Mouse (Mus musculus) adrenal gland, adult 18-20 months (tissue): ENCODE data around the gene Gal. TPM values are rescaled to one million over a fixed set of nuclear protein-coding genes. Genes with fewer than 3 reads are reported as not detected.

ENCODE experiments used
- DNase-seq, 2 experiments: peaks; one replicate each; pipeline ENCODE4 v3.0.0; 2021 to 2022; ENCODE audit warnings: low spot score in 2 of 2
- long read RNA-seq, 2 experiments: library from polyadenylated mRNA; stranded (forward); transcript quantifications; one replicate each; pipeline ENCODE4 v2.0.0; 2021
- total RNA-seq, 2 experiments: library from RNA; stranded (reverse); gene quantifications; 1 replicate in 1 of 2; 2 replicates in 1 of 2; pipeline ENCODE4 v1.2.3; 2021

The Gal gene
- total RNA-seq, result 10 to 100 TPM; 56.8 to 67.0 TPM
- long read RNA-seq, experiment 1, transcript Gal-202 (6 exons, 788 nt), result major isoform, 22 of 24 reads
- long read RNA-seq, experiment 1, partial matches to known transcripts, result 1 of 24 reads
- long read RNA-seq, experiment 1, other reads (novel, unspliced or antisense), result 0 of 24 reads
- long read RNA-seq, experiment 2, transcript Gal-202 (6 exons, 788 nt), result major isoform, 90 of 99 reads
- long read RNA-seq, experiment 2, partial matches to known transcripts, result 5 of 99 reads
- long read RNA-seq, experiment 2, other reads (novel, unspliced or antisense), result 1 of 99 reads

DNA sequence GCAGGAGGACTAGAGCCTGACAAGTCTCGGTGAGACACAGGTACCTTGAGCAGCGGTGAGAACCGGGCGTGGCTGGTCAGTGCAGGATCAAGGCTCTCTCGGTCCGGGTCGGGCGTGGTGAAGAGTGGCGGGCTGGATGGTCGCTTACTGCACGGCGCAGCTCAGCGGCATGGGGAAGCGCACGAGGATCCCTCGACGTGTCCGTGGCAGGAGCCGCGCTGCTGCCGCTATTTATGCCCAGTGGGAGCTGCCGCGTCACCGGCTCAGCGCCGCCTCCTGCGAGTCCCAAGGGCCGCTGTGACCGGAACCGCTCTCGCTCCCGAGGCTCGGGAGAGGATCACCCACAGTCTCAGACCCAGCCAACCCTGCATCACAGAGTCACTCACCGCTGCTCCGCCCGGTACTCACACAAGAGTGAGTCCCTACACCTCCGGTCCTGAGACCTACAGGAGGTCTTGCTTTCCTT, at the start of gene Gal:
Gal (minus strand) TSS at position 277 of the 466 bp plus-strand sequence.
- peak; percentile 36 for DNase-seq

DNA sequence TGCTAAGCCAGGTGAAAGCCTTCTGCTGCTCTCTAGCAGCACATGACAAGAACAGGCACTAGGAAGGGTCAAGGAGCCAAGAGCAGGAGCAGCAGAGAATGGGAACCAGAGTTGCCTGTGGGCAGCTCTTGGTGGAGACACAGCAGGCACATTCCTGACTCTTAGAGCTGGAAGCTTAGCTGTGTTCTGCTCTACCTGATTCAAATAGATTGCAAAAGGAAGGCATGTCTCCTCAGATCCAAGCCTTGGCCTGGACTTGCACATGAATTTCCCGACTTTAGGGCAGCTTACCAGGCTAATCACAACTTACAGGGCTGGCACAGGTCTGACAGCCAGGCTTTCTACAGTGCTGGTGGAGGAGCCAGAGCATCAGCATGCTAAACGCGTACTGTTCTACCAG, 45.6 kb upstream of the Gal start:
- DNase-seq, result no peak

DNA sequence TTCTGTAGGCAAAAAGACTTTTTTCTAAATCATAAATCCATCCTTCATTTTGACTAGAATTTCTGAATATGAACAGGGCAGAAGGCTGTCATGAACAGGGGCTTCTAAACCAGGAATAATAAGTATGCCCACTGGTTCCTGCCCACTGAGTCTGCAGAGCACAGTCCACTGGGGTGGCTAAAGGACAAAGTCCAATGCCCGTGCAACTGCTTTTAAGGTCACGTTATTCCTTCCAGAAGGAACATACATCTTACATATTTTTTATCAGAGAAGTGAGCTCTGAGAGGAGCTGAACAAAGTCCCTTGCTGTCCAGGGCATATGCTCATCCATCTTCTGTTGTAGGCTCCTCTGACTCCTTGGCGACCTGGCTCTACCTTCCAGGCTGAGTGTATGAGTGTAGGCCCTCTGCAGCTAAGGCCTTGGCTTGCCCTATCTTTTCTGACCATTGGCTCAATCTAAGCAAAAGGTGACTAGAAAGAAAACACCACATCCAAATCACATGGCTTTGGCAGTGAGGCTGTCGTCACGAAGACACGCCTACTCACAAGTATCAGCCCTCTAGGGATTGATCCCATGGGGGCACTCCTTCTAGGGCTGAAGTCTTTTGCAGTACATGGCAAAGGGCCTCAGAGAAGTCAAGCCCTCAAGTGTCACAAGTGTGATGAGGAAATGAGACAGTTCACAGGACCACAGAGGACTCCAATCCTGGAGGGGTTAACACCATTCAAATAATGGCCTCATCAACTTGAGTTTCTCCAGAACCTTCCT, 44.2 kb upstream of the Gal start:
- DNase-seq, result no peak

DNA sequence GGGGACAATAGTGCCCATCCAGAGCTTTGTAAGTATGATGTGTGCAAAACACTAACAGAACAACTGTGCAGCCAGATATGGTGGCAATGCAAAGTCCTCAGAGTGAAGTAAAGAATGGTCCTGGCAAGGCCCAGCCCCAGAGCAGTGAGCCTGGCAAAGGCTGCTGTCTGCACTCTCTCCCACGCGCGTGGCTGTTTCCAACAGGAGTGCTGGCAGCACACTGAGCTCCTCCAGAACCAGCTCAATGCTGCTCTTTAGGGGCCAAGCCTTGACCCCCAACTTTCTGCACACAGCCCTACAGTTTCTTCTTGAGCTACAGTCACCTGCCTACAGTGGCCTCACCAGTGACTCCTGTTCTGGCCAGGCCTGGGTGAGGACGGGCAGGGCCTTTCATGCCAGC, 43.4 kb upstream of the Gal start:
- DNase-seq, result no peak

DNA sequence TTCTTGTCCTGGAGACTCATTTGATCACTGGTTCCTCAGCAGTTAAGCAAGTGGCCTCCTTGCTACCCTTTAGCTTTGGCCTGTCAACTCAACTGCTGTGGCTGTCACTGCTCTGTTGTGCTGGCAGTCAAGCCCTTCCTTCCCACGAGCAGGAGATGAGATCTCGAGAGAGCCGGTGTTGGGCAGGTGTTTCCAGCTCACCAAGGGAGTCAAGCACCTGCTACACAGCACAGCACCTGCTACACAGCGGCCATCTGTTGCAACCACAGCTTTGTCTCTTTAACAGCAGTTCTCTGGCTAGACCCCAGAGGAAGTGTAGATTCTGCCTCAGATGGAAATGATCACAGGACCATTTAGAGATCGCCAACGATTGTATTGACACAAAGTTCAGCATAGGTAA, 37.3 kb upstream of the Gal start:
- DNase-seq, result peak in 1 of 2 experiments; percentile 10

DNA sequence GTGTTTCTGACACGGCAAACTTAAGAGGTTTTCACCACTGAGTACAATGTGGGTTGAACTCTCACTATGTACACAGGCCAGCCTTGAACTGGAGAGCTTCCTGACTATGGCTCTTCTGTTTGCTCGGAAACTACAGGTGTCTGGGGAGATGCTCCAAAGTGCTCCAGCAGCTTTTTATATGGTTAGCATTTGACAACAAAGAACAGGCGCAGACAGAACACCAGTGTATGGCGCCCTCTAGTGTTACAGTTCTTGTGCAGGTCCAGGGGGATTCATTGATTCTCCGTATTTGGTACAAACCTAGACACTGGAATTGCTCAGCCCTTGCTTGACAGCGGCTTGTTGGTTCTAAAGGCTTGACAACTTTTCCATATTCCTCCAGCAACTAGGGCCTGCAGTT, 36.8 kb upstream of the Gal start:
- peak; percentile 39 to 48 for DNase-seq

DNA sequence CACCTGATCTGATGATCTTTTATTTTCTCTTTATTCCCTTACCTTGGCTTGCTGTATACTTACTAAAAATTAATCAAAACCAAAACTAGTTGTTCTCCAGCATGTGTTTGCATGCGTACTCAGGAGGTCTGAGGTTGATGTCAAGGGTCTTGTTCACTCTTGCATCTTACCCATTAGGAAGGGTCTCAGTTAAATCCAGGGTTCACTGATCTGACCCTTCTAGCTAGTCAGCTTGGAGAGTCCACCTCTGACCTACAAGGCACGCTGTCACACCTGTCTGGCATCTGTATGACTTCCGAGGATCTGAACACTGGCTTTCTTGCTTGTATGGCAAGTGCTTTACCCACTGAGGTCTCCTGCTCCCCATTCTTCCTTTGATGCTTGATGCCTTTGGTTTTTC, 36.4 kb upstream of the Gal start:
- no peak for DNase-seq

DNA sequence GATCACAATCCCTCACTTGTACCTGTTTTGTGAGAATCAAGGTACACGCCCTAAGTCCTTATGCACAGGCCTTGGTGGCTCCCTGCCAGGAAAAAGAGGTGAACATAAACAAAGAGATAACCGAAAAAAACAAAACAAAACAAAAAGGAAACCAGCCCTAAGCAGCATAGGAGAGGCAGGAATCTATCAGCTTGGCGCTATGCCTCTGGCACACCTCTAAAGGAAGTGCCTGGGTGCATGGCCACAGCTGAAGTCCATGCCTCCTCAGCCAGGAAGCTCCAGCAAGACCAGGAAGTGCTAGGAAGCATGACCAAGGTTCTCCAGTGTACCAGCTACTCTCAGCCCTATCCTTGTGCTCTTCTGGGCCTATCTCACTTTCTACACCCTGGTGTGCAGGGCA, 34.9 kb upstream of the Gal start:
- no peak for DNase-seq

DNA sequence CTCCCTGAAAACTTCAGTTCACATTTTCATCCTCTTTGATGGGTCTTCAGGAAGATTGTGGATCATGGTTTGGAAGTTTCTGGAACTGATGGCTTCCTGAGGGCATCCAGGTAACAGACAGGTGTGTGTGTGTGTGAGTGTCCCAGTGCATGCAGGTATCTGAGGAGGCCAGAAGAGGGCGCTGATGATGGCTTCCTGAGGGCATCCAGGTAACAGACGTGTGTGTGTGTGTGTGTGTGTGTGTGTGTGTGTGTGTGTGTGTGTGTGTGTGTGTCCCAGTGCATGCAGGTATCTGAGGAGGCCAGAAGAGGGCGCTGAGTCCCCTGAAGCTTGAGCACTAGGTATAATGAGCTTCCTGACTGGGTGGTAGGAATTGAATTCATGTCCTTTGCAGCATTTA, 33.0 kb upstream of the Gal start:
- DNase-seq, result no peak

DNA sequence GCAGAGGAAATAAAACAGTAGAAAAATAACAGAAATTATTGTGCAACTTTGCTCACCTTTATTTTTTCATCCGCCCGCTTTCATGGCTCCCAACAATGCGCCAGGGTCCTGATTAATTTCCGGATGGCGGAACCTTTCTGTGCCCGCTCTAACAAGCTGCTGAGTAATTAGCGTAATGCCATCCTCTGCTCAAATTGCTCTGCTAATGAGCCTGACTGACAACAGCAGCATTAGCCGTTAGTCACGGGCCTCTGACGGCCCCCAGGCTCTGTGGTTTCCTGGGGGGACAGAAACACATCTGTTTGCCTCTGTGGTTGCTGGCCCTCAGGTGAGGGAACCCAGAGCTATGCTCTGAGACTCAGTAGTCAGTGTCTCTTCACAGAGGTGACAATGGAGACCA, 26.7 kb upstream of the Gal start:
- DNase-seq, result no peak

DNA sequence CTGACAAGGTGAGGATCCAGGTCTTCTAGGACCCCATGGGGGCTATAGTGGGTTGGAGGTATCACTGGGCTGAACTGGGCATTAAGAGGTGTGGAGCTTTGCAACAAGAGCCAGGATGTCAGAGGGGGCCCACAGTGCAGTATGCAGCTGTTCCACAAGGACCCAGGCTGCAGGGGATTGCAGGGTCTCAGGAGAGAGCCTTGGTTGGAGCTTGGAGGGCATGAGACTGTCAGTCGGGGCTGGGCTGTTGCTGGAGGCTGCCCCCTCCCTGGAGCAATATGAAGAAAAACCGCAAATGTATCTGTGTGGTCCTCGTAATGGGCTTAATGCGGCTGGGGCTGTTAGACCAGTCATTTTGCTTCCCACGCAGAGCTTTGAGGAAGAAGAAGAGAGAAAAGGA, 26.3 kb upstream of the Gal start:
- no peak for DNase-seq

DNA sequence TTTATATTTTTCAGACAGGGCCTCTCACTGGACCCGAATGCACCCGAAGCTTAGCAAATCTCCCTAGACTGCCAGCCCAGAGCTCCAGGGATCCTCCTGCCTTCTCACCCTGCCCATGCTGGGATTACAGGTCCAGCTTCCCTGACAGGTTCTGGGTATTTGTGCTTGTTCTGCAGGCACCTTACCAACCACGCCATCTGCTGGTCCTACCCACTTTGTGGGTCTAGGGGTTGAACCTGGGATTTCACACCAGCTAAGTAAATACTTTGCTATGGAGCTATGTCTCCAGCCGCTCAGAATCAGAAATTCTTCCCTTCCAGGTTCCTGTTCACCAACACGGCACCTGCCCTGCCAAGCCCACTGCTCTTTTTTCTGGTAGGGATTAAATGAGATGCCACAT, 23.6 kb upstream of the Gal start:
- no peak for DNase-seq

DNA sequence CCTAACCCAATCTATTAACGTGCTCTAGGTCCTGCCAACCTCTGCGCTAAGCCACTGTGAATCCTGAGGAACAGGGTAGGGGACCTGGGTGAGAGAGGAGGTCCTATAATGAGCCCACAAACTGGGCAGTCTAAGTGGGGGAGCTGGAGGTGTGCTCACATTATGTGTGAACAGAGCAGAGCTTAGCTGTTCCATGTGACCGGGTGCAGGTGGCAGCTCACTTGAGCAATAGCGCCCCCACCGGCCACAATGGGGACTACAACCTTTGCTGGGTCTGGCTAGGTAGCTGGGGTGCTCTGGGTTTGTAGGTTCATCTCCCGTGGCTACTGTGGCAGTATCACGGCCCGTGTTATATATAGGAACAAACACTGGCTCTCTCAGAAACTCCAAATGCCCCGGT, 22.5 kb upstream of the Gal start:
- DNase-seq, result no peak

DNA sequence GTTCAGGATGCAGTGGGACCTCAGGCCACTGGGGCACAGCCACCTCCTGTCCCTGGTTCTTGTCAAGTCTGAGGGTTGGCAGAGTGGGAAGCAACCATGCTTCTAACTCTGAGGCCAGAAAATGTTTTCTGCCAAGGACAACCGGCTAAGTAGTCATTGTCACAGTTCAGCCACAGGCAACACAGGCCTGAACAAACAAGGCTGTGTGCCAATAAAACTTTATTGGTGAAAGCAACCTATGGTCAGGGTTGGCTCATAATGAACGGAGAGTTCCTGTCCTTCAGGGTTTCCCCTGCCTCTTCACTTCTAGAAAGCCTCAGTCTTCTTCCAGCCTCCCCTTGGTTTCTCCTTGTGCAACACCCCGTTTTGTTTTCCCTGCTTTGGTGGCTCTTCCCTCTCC, 21.5 kb upstream of the Gal start:
- no peak for DNase-seq

DNA sequence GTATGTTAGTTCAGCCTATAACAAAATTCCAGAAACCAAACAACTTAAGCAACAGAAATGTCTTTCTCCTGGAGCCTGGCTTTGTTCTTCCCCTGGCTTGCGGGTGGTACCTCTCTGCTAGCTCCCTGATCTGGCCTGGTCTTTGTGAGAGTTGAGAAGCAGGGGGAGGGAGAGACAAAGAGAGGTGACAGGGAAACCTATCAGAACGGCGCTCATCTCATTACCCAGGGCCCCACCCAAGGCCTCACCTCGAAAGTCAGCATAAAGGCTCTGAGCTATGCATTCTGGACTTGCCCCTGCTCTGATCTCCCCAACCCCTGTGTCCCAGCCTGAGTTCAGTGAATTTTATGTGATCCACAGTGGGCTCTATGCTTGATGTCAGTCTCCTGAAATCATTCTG, 20.3 kb upstream of the Gal start:
- no peak for DNase-seq

DNA sequence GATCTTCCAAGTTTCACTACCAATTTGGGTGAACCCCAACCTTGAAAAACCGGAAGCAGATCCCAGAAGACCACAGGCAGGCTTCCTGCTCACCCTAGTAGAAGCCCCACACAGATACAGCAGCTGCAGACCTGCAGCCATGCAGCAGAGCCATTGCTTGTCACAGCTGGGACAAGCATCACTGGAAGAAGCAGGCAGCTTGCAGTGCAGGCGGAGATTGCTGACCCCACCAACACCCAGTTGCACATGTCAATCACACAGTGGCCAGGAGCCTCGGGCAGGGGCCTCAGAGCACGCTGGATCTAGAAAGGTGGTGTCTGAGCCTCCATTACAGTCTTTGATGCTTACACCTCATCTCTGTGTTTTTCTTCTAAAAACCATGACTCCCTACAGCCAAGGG, 19.8 kb upstream of the Gal start:
- DNase-seq, result no peak

DNA sequence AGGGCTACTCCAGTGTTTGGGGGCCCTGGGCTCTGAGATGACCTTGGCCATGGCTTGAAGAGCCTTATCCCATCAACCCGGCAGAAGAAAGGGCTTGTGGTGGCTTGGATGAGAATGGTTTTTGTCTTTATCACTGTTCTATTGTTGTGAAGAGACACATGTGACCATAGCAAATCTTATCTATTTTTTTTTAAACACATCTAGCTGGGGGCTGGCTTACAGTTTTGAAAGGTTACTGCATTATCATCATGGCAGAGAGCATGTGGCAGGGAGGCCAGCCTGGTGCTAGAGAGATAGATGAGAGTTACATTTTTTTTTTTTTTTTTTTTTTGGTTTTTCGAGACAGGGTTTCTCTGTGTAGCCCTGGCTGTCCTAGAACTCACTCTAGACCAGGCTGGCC, 17.6 kb upstream of the Gal start:
- no peak for DNase-seq

DNA sequence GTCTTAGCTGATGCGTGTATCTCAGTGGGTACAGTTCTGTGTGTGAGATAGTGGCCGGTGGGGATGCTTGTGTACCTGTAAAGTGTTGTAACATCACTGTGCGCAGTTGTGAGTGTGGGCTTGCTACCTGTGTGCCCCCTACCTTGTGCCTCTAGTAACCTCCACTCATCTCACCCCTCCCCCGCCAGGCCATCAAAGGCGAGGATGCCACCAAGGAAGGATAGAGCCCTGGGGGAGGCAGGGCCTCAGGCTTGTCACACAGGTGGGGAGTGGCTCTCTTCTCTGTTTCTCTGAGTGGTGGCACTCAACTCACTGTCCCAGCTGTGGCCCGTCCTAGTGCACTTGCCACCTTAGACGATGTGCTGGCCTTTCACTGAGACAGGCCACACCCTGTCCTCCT, 16.7 kb upstream of the Gal start:
- DNase-seq, result no peak

DNA sequence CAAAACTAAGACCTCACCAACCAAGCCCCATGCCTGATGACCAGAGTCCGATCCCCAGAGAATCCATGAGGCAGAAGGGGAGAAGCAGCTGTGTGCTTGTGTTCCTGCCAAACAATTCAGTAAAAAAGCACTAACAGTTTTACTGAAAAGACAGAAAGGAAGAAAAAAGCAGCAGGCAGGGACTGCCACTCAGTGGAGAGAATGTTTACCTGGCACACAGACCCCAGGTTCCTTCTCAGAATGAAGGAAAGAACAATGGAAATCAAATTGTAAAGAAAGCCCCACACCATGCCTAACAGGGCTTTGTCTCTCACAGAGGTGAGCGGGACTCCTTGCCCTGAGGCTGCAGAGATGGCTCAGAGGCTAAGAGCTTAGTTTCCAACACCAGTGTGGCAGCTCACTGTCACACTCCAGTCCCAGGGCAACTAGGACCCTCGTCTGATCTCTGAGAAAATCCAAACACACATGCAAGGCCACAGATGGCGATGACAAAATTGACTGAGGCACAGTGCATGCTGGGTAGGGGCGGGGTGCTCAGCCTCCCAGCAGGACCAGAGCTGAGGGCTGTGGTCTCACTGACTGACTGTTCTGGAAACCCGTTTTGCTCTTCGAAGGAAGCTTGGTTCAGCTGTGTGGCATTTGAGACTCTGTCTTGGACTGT, 14.9 kb upstream of the Gal start:
- DNase-seq, result no peak

DNA sequence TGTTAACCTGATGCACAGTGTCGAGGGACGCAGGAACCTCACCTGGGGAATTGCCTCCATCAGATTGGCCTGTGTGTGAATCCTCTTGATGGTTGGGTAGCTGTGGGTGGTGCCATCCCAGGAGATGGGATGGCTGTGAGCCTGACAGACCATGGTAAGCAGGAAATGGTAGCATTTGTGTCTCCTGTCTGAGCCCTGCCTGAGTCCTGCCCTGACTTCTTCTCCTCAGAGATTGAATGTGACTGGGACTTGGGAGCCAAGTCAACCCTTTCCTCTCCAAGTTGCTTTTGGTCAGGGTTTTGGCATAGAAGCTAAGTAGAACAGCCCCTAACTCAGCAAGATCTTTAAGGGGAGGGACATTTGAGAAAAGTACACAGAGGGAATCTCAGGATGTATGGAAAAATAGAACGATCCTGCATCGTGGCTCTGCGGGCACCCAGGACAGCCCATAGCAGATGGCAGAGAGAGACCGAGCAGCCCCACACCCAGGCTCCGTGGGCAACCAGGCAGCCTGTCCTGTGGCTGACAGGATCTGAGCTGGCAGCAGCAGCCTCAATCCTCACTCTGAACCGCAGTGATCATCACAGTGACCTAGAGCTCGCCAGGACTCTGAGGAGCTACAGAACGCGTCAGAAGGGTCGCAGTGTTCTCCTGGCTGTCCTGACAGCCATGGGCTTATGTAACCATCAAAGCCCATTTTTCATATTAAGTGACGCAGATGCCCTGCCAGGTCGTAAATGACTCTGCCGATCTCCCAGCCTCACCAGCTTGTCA, 13.9 kb upstream of the Gal start:
- no peak for DNase-seq

DNA sequence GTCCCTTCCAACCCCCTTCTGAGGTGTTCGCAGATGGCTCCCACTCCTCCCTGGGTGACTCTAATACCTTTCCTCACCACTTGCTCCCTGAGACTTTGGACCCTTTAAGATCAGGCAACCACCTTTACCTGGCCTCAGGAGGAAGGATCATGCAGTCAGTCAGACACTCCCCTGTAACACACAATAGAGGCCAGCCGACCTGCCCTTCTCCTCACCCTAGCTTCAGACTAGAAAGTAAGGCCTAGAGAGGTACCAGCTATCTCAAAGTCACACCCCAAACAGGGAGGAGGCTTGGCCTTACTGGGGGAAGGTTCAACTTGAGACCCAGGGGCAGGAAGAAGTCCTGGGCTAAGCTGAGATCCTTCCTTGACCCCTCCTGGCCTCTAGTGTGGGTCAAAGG, 9.9 kb upstream of the Gal start:
- DNase-seq, result no peak

DNA sequence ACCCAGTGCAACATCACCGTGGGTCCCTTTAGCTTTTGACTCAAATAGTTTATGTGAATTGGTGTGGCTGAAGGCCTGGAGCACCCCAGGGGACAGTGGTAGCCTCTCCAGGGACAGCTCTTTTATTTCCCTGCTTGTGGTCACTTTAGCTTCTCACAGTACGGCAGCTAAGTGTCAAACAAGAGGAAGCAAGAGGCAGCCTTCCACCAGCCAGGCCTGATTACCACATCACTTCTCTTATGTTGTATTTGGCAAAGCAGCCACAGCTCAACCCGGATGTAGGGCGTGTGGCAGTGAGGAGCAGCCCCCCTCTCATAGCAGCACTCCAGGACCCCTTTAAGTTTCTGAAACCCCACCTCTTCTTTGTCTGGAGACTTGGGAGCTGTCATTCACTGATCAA, 8.6 kb upstream of the Gal start:
- DNase-seq, result no peak
